Mouse (Mus musculus) bone marrow, adult 2 months (tissue): ENCODE measurements around the gene Gda.

ENCODE experiments used
- CTCF ChIP-seq: fragments of 200-500 bp; IDR thresholded peaks from 2 replicates; pipeline ENCODE4 v1.5.1; 2011; ENCODE audit warnings: low read length, control low read depth; ENCODE audit not compliant: control insufficient read depth, insufficient read depth
- POLR2A ChIP-seq: fragments of 200-500 bp; IDR thresholded peaks from 2 replicates; pipeline ENCODE4 v1.6.1; 2011; ENCODE audit warnings: low read depth, mild to moderate bottlenecking, control low read depth, low read length, borderline replicate concordance; ENCODE audit not compliant: control insufficient read depth

DNA sequence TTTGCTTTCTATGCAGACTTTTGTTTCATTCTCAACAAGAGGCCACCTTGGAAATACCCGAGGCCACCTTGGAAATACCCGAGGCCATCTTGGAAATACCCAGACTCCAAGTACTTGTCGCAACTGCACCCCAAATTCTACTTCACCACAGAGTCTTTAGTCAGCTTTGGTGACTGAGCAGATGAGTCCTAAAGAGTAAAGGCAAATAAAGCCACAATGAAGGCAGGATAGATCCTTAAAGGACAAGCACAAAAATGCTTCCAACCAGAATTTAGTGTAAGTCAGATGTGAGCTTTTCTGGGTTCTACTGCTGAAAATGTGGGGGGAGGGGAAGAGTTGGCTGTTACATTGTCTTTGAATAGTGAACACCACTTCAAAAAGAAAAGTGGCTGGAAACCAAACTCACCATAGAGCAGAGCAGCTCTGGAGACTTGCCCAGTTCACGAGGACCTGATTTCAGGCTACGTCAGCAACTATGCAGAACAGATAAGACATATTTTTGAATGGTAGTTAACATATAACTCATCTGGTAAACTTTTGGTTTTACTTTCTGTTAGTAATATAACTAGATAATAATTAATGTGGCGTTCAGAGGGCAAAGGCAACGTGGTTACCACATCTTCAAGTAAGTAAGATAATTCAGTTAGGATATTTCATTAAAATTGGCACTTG lies 34.5 kb upstream of the Gda start:
- no peak for TF ChIP-seq CTCF
- TF ChIP-seq POLR2A, result no peak
